Mouse (Mus musculus): Measurements from ENCODE around the gene Lypla2.
"Not testable (repeated sequence)": the region's sequence is repeated elsewhere in the genome, so short reads cannot be mapped to it uniquely, and the experiment has no call there.

Lypla2 gene

GRCm38 (mm10) chr4:135972556-135972906, at the start of gene Lypla2:
Gene Lypla2 (minus strand): TSS chr4:135972626.
- DNase-seq (ENCODE audit: low spot score in 2 of 2), result peak; percentile 78 to 90

DNA sequence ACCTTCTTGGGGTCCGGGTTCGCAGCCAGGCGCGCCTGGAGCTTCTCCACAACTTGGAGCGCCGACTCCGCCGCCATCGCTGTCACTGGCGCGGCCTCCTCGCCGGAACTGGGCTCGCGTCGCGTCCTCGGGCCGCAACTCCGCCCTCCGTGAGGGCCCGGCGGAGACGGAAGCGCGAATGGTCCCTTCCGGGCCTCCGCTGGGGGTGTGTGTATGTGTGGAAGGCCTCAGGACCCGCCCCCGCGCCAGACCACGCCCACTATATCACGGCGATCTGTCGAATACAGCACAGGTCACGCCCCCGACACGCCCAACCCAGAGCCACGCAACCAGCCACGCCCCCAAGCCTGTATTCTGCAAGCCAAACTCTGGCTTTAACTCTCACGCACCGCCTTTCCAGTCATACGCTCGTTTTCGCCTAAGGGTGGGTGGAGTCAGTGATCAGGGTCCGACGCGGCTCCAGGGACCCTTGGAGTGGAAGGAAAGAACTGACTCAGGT, 49.2 kb upstream of the Lypla2 start, which contains the start of gene Eloa:
Gene Eloa (minus strand): TSS at position 215 of the 499 bp plus-strand sequence.
- DNase-seq (ENCODE audit: low spot score in 2 of 2), result peak; percentile 100

- peak; percentile 12 to 18 for DNase-seq (ENCODE audit: low spot score in 2 of 2)
Measured at GRCm38 (mm10) chr4:136020743-136021548, 48.5 kb upstream of the Lypla2 start.

DNA sequence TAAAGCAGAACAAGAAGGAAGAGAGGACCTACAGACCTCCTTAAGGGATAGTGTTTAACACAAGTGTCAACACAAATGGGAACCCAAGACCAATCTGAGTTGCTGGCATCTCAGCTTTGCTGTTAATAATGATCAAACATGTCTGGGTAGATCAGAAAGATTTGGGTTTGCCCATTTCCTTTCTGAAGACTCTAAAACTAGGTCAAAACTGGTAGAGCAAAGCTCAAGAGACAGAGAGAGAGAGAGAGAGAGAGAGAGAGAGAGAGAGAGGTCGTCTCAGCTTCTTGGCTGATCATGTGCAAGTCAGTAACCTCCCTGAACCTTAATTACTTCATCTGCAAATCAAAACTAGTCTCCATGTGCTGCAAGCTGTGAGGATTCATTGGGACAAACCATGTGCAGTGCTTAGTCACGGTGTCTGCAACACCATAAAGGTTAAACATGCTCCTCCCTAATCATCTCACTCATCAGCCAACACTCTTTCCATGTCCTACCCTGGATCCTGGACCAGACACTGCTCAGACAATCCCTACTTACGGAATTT, 43.7 kb upstream of the Lypla2 start:
- no peak for DNase-seq (ENCODE audit: low spot score in 2 of 2)

DNA sequence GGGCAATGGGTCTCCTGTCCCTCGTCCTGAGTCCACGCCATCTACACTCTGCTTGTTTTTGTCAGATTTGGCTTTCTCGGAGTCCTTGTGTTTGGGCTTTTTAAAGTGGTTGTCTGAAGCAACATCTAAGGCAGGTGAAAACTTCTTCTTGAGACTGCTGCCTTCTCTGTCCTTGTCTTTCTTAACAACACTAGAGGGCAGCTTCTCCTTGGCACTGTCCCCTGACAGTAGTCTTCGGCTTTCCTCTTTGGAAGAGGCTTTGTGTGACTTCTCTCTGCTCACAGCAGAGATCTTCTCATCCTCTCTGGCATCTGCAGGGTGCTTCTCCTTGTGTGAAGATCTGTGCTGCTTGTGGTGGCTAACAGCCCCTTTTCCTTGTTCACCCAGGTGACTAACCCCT, 38.2 kb upstream of the Lypla2 start:
- DNase-seq (ENCODE audit: low spot score in 2 of 2), result no peak

DNA sequence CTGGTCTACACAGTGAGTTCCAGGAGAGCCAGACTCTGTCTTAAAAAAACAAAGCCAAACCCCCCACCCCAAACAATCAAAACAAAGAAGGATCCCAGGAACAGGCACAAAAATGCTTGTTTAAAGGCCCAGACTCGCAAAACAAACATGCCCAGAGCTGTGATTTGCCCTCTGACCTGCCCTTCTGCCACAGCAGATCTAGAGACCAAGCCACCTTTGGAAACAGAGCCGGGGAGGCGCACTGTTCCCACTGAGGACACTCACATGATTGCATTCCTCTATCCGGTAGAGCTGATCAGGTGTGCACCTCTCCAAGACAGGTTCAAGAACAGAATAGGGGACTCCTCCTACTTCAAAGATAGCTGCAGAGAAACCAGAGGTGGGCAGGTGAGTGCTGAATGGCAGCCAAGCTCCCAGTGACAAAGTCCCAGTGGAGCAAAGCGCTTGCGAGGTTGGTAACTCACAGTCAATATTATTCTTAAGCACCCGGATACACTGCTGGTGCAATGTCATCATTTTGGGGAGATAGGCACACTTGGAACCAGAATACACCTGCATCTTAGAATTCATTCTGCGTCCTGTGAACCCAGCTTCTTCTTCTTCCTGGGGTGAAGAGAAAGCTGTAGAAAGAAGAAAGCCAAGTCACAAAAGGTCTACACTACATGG, 36.5 kb upstream of the Lypla2 start:
- DNase-seq (ENCODE audit: low spot score in 2 of 2), result no peak

DNA sequence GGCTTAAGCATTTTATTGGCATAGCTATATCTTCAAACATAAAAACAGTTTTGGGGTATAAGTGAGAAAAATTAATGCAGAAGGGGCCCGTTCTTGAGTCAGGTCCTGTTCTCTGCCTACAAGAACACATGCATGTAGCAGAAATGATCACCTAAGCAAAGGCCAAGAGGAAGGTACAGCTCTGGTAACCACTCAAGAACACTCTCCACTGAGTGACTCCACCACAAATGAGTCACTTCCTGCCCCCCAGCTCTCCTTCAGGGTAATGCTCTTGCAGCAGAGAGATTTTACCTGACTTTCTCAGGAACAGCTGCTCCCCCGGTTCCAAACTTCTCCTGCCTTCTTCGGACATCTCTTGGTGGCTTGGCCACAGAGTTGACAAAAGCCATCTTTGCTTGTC, 34.4 kb upstream of the Lypla2 start:
- no peak for DNase-seq (ENCODE audit: low spot score in 2 of 2)

DNA sequence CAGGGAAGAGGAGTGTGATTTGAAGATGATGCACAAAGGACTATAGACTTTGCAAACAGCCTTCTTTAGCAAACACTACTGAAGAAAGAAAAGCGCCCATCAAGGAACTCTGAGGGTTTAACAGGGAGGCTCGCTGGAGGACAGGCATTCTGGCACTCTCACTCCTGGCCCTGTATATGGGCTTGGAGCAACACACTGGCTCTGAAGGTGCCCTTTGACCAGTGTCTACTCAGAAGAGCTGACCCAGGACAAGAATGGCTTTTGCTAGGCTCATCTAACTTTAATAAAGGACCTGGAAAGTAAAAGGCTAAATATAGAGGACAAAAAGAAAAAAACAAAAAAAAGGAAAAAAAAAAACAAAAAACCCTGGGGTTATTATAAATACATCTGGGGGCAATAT, 32.5 kb upstream of the Lypla2 start:
- no peak for DNase-seq (ENCODE audit: low spot score in 2 of 2)

GRCm38 (mm10) chr4:136004107-136004675, 31.8 kb upstream of the Lypla2 start:
- no peak for DNase-seq (ENCODE audit: low spot score in 2 of 2)

DNA sequence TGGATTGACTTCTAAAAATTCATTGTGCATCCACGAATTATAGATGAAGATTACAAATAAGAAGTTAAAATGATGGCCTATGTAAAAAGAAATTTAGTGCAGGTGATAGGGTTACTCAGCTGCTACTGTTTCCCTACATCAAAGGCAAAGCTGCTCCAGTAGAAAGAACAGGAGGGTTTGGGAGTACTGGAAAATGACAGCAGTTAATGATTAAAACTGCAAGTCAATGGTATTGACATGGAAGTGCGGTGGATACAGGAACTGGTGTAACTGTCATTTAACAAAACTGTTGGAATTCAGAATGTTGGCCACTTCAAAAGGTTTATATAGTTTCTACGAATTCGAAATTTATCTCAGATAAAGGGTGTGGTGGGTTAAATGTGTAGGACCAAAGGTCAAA, 22.7 kb upstream of the Lypla2 start:
- no peak for DNase-seq (ENCODE audit: low spot score in 2 of 2)

GRCm38 (mm10) chr4:135993941-135994340, 21.5 kb upstream of the Lypla2 start:
- DNase-seq (ENCODE audit: low spot score in 2 of 2), result no peak

- DNase-seq (ENCODE audit: low spot score in 2 of 2), result no peak
Measured at GRCm38 (mm10) chr4:135987714-135988113, 15.3 kb upstream of the Lypla2 start.

- peak; percentile 86 to 91 for DNase-seq (ENCODE audit: low spot score in 2 of 2)
Measured at GRCm38 (mm10) chr4:135986943-135987710, 14.7 kb upstream of the Lypla2 start, which contains the start of gene Pithd1. Gene Pithd1 (minus strand): TSS chr4:135987264.

GRCm38 (mm10) chr4:135986301-135986942, 14.0 kb upstream of the Lypla2 start:
- DNase-seq (ENCODE audit: low spot score in 2 of 2), result no peak

GRCm38 (mm10) chr4:135985769-135986168, 13.3 kb upstream of the Lypla2 start:
- no peak for DNase-seq (ENCODE audit: low spot score in 2 of 2)

- DNase-seq (ENCODE audit: low spot score in 2 of 2), result no peak
Measured at GRCm38 (mm10) chr4:135985193-135985592, 12.8 kb upstream of the Lypla2 start.

GRCm38 (mm10) chr4:135984556-135984955, 12.1 kb upstream of the Lypla2 start:
- DNase-seq (ENCODE audit: low spot score in 2 of 2), result no peak

DNA sequence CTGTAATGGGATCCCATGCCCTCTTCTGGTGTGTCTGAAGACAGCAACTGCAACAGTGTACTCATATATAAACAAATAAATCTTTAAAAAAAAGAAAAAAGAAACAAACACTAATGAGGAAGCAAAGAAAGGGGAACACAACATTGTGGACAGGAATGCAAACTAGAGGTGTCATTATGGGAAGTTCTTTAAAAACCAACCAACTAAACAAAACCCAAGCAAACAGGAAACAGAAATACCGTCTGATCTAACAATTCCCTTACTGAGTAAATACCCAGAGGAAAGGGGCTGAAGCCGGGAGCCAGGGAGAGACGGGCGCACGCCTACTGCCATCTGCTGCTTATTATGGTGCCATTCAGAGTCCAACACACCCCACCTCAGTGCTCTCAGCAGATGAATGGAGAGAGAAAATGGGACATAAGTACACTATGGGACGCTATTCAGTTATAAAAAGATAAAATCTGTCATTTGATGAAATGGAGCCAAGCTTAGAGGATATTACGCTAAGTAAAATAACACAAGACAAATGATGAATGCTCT, 9.2 kb upstream of the Lypla2 start:
- DNase-seq (ENCODE audit: low spot score in 2 of 2), result no peak

DNA sequence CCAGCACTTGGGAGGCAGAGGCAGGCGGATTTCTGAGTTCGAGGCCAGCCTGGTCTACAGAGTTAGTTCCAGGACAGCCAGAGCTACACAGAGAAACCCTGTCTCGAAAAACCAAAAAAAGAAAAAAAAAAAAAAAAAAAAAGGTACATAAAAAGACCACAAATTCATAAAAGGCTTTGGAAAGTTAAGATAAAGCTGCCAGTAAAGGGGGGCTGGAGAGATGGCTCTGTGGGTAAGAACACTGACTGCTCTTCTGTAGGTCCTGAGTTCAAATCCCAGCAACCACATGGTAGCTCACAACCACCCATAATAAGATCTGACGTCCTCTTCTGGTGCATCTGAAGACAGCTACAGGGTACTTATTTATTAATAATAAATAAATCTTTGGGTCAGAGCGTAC, 7.8 kb upstream of the Lypla2 start:
- not testable (repeated sequence) for DNase-seq (ENCODE audit: low spot score in 2 of 2)

GRCm38 (mm10) chr4:135976146-135976545, 3.7 kb upstream of the Lypla2 start:
- no peak for DNase-seq (ENCODE audit: low spot score in 2 of 2)

Data from urinary bladder, postnatal 36 days (tissue).